Comparison of ENCODE assay signal across 8 mouse cellular contexts in the genomic region with DNA sequence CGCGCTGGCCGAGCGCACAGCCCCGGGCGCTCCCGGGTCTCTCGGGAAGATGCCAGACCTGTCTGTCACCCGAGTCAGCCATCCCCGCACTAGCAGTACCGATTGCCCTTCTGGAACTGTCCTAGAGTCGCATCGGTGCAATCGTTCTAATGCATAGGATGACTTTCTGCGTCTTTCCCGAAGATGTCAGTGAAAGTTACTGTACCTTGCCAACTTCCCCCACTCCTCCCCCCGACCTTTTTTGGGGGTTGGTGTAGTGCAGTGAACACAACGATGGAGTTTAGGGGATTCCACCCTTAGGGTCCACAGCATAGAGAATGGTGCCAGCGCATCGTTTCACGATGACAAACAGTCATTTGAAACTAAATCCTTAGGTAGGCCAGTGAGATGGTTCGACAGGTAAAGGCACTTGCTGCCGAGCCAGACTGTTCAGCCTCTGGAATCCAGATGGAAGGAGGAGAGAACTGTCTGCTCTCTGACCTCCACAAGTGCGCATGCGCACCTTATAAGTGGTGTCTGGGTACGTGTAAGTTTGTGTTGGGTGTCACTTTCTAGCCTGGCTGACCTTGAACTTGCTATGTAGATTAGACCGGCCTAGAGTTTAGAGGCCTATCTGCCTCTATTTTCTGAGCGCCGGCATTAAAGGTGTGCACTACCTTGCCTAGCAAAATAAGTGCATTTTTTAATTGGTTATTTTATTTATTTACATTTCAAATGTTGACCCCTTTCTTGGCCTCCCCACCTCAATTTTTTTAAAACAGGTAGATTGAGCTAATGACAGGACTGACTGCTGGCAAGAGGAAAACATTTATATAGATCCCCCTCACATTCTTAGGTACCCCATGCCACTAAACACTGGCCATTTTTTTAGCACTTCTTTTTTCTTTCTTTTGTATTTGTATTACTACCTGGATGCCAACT. TPM values are rescaled to one million over a fixed set of nuclear protein-coding genes. Genes with fewer than 3 reads are reported as not detected.
DNase-seq lines count a peak whose midpoint lies in the region; ATAC-seq and TF ChIP-seq lines count a peak whose summit lies in the region.

No protein-coding gene starts in this region.

- ATAC-seq in granulocyte monocyte progenitor cell, adult 5-6 weeks (replicated peaks; ENCODE audit: poor library complexity, severe bottlenecking) = peak; percentile 16
- no peak for ATAC-seq in midbrain, embryonic 16.5 days
- ATAC-seq in stomach, embryonic 16.5 days (ENCODE audit: insufficient read depth, low FRiP score) = no peak

- peaks cover 22% of the 10 kb centered on the region for H3K36me3 ChIP-seq in liver, adult 2 months (ENCODE audit: control insufficient read depth, insufficient read depth, low read length)
- peaks cover 4% of the 10 kb centered on the region; the same call in 1 of the 2 replicates for H3K36me3 ChIP-seq in midbrain, embryonic 16.5 days (ENCODE audit: control insufficient read depth, insufficient read depth, low read length)
- 0 out of 2 replicates have a peak, but pooled peaks cover 9% of the 10 kb centered on the region for H3K36me3 ChIP-seq in stomach, embryonic 16.5 days (ENCODE audit: control insufficient read depth, insufficient read depth, low read length)

- no peaks in the 10 kb centered on the region for H3K9me3 ChIP-seq in midbrain, embryonic 16.5 days (replicated peaks; ENCODE audit: control insufficient read depth, low read length, poor library complexity, severe bottlenecking)
- no peaks in the 10 kb centered on the region for H3K9me3 ChIP-seq in stomach, embryonic 16.5 days (replicated peaks; ENCODE audit: control insufficient read depth, low read length)

- peak; percentile 39 for DNase-seq in urinary bladder, postnatal 14 days (ENCODE audit: low spot score)
- DNase-seq in urinary bladder, postnatal 10 days (ENCODE audit: low spot score) = no peak
- DNase-seq in embryo, embryonic 9.5 days (ENCODE audit: extremely low spot score) = peak; percentile 49
- DNase-seq in kidney, adult 11 months = peak; percentile 80
- DNase-seq in liver, adult 2 months (ENCODE audit: extremely low read depth, low read depth, low spot score) = peak; percentile 91

- peak overlapping the region; percentile 98 for H3K27ac ChIP-seq in liver, adult 2 months (replicated peaks; ENCODE audit: insufficient read depth, low read depth, low read length)
- peak overlapping the region; percentile 88 for H3K27ac ChIP-seq in midbrain, embryonic 16.5 days (ENCODE audit: low read length)
- H3K27ac ChIP-seq in stomach, embryonic 16.5 days (ENCODE audit: low read length) = peak overlapping the region; percentile 99

- peak overlapping the region; percentile 86 for H3K4me3 ChIP-seq in liver, adult 2 months (ENCODE audit: insufficient read depth, low read depth, low read length)
- H3K4me3 ChIP-seq in midbrain, embryonic 16.5 days (ENCODE audit: low read depth, low read length) = peak overlapping the region; percentile 93
- peak overlapping the region; percentile 85 for H3K4me3 ChIP-seq in stomach, embryonic 16.5 days (replicated peaks; ENCODE audit: low read length)

- H3K4me2 ChIP-seq in midbrain, embryonic 16.5 days (ENCODE audit: low read length) = peak overlapping the region; percentile 87
- peak overlapping the region; percentile 82 for H3K4me2 ChIP-seq in stomach, embryonic 16.5 days (ENCODE audit: low read depth, low read length)

- no peak for TF ChIP-seq CTCF in liver, adult 2 months (IDR thresholded peaks at IDR 0.05; ENCODE audit: low read depth, low read length)

- no peaks in the 10 kb centered on the region for H3K27me3 ChIP-seq in liver, adult 2 months (ENCODE audit: control insufficient read depth, insufficient read depth, low read length)
- no peaks in the 10 kb centered on the region for H3K27me3 ChIP-seq in midbrain, embryonic 16.5 days (ENCODE audit: control insufficient read depth, insufficient read depth, low read depth, low read length)
- no peaks in the 10 kb centered on the region for H3K27me3 ChIP-seq in stomach, embryonic 16.5 days (ENCODE audit: control insufficient read depth, insufficient read depth, low read length)

- peak overlapping the region; percentile 98 for H3K9ac ChIP-seq in liver, adult 2 months (ENCODE audit: low read depth, low read length)
- peak overlapping the region; percentile 92 for H3K9ac ChIP-seq in midbrain, embryonic 16.5 days (ENCODE audit: low read depth, low read length)
- H3K9ac ChIP-seq in stomach, embryonic 16.5 days (ENCODE audit: low read length) = peak overlapping the region; percentile 96

- peak; percentile 40; the same call in 1 of the 2 replicates for TF ChIP-seq POLR2A in liver, adult 2 months (IDR thresholded peaks at IDR 0.05; ENCODE audit: extremely low read depth, insufficient read depth, low read length)

- 1% methylated on average over 28 of the region's 29 CpGs for WGBS in liver, adult 2 months
- 8% methylated on average over 27 of the region's 29 CpGs for WGBS in midbrain, embryonic 16.5 days
- 5% methylated on average over 29 of the region's 29 CpGs for WGBS in stomach, embryonic 16.5 days

- H3K4me1 ChIP-seq in liver, adult 2 months (ENCODE audit: control insufficient read depth, insufficient read depth, low read length) = peaks cover 14% of the 10 kb centered on the region; the same call in 1 of the 2 replicates
- peaks cover 18% of the 10 kb centered on the region for H3K4me1 ChIP-seq in midbrain, embryonic 16.5 days (ENCODE audit: control insufficient read depth, insufficient read depth, low read length)
- peaks cover 21% of the 10 kb centered on the region for H3K4me1 ChIP-seq in stomach, embryonic 16.5 days (ENCODE audit: control insufficient read depth, insufficient read depth, low read length)

- peaks cover 21% of the 10 kb centered on the region for H3K79me2 ChIP-seq in liver, adult 2 months (ENCODE audit: control insufficient read depth, insufficient read depth, low read length)

RNA-seq across cellular contexts. Expression of a gene that starts 0.7 kb away (rescaled TPM):
- 504 and 603 TPM in 2 replicates for total RNA-seq in granulocyte monocyte progenitor cell, adult 5-6 weeks (2014; fragmentation: Nextera tagmentation)
- 303 and 340 TPM in 2 replicates for total RNA-seq in granulocyte monocyte progenitor cell, adult 5-6 weeks (2017)
- 296 and 354 TPM in 2 replicates for total RNA-seq in liver, adult 2 months (2014; rRNA removed)
- polyA plus RNA-seq in liver, adult 2 months (2012; rRNA removed) = 196 and 235 TPM in 2 replicates
- polyA plus RNA-seq in midbrain, embryonic 16.5 days (2015; fragmentation: Nextera tagmentation; extraction: Ambion mirVana) = 689 and 704 TPM in 2 replicates
- 846 and 927 TPM in 2 replicates for polyA plus RNA-seq in stomach, embryonic 16.5 days (2015; fragmentation: Nextera tagmentation; extraction: Ambion mirVana)

RNA-seq across cellular contexts. Expression of a gene that starts 1.4 kb away (rescaled TPM):
- 45.8 and 70.9 TPM in 2 replicates for total RNA-seq in granulocyte monocyte progenitor cell, adult 5-6 weeks (2014; fragmentation: Nextera tagmentation)
- 67.8 and 69.3 TPM in 2 replicates for total RNA-seq in granulocyte monocyte progenitor cell, adult 5-6 weeks (2017)
- total RNA-seq in liver, adult 2 months (2014; rRNA removed) = 32.3 and 36.4 TPM in 2 replicates
- polyA plus RNA-seq in liver, adult 2 months (2012; rRNA removed) = 5.8 and 6.7 TPM in 2 replicates
- polyA plus RNA-seq in midbrain, embryonic 16.5 days (2015; fragmentation: Nextera tagmentation; extraction: Ambion mirVana) = 17.1 and 18.4 TPM in 2 replicates
- 31.3 and 32.0 TPM in 2 replicates for polyA plus RNA-seq in stomach, embryonic 16.5 days (2015; fragmentation: Nextera tagmentation; extraction: Ambion mirVana)
